Mouse (Mus musculus) adrenal gland, postnatal 4 days (tissue): ENCODE measurements around the gene Fcor. TPM values are rescaled to one million over a fixed set of nuclear protein-coding genes. Genes with fewer than 3 reads are reported as not detected.

ENCODE experiments used
- DNase-seq, 2 experiments: peaks; one replicate each; pipeline ENCODE4 v3.0.0; 2021 to 2022; ENCODE audit warnings: low spot score in 2 of 2, mixed read lengths in 2 of 2
- long read RNA-seq, 2 experiments: library from polyadenylated mRNA; stranded (forward); transcript quantifications; one replicate each; pipeline ENCODE4 v2.0.0; 2021
- total RNA-seq, 2 experiments: library from RNA; stranded (reverse); gene quantifications; 2 replicates each; pipeline ENCODE4 v1.2.3; 2021

The Fcor gene
- total RNA-seq, result 10 to 100 TPM; 14.8 to 14.9 TPM
- long read RNA-seq, experiment 1, transcript Fcor-201 (2 exons, 392 nt), result major isoform, 10 of 10 reads
- long read RNA-seq, experiment 1, partial matches to known transcripts, result 0 of 10 reads
- long read RNA-seq, experiment 1, other reads (novel, unspliced or antisense), result 0 of 10 reads
- long read RNA-seq, experiment 2, transcript Fcor-201 (2 exons, 392 nt), result major isoform, 5 of 7 reads
- long read RNA-seq, experiment 2, partial matches to known transcripts, result 2 of 7 reads
- long read RNA-seq, experiment 2, other reads (novel, unspliced or antisense), result 0 of 7 reads

DNA sequence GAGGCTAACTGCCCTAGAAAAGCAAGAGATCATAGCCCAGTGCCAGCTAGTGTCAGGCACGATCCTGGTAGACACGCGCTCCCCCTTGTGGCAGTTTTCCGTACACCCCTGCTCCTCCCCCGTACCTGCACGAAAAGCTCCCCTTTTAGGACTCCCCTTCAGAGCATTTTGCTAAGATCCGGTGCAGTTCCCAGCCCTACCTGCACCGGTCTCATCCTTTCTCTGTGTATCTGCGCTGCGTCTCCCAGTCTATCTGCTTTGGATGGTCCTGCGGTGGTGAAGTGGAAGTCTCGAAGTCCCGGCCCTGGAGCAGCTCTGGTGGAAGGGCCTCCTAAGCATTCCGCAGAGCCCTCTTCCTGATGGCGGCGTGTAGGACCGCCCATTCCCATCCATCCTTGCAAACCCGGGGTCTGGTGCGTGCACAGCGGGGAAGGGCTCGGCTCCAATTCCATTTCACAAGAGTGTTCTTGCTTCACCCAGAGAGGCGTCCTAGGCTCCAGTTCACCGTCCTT, at the start of gene Fcor:
Gene Fcor (minus strand): TSS at position 383 of the 512 bp plus-strand sequence.
- DNase-seq, result peak; percentile 60 to 70

GRCm38 (mm10) chr8:3721041-3721440, 48.9 kb upstream of the Fcor start:
- no peak for DNase-seq

- DNase-seq, result no peak
These were observed 48.4 kb upstream of the Fcor start, which contains the start of gene Clec4g for GRCm38 (mm10) chr8:3720551-3720950. Gene Clec4g (minus strand): TSS chr8:3720651.

DNA sequence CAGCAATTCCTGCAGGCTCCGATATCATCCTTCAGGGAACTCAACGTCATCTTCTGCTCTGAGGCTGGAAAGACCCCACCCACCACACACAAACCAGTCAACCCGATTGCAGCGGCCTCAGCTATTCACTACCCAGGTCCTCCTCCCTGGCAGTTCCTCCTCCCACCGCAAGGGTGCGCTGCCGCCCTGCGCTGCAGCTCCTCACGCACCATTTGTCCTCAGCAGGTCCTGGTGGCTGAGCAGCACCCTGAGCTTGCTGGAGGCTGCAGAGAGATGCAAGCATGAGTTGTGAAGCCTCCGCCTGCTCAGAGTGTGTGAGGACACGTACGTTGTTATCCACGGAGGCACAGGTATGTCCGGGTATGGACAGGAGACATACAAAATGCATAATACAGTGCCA, 46.4 kb upstream of the Fcor start:
- DNase-seq, result peak; percentile 42 to 56

- no peak for DNase-seq
These were observed 45.3 kb upstream of the Fcor start for GRCm38 (mm10) chr8:3717321-3717954.

GRCm38 (mm10) chr8:3711646-3712045, 39.5 kb upstream of the Fcor start:
- no peak for DNase-seq

DNA sequence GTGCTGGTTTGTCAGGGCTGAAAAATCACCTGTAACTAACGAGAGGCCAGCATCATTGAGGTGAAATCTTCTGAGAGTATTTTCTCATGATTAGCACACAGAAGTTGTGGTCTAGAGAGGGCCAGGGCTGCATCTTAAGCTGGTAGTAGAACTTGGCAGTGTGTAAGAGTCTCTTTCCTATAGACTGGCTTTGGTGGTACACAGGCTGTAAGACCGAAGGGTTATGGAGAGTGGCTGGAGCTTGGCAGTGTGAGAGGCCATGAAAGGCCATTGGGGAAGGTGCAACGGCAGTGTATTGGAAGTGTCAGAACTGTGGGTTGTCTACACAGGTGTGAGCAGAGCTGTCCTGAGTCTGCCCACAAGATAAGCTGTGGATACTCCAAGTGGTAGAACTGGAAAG, 38.1 kb upstream of the Fcor start:
- DNase-seq, result no peak

DNA sequence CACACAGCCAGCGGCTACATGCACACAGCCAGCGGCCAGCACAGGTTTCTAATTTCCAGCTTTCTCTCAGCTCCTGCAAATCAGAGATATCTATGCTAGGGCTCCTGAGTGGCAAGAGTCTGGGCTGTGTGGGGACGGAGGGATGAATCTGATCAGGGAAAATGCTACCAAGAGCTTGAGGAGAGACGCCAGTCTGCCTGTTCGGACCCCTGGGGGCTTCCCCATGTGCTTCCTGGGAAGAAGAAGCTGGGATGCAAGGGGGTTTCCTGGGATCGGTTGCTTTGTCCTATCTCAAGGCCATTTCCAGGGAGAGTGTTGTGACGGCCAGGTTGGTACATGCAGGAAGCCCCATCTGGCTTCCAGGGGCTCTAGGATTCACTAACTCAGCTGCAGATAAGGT, 35.4 kb upstream of the Fcor start:
- no peak for DNase-seq

GRCm38 (mm10) chr8:3705711-3706110, 33.5 kb upstream of the Fcor start:
- DNase-seq, result no peak

DNA sequence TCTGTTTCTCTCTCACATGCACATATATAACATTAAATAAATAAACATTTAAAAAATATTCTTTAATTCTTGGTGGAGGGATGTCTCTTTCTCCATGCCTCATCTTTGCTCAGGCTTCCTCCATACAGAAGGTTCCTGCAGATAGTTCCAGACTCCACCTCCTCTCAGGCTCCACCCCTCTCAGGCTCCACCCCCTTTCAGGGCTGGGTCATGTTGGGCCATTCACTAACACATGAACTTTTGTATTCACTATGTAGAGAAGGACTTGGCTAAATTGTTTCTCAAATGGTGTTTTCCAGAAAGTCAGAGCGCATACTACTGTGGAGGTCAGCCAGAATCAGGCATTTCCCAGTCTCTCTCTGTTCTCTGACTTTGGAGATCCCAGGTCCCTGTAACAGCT, 29.3 kb upstream of the Fcor start:
- no peak for DNase-seq

DNA sequence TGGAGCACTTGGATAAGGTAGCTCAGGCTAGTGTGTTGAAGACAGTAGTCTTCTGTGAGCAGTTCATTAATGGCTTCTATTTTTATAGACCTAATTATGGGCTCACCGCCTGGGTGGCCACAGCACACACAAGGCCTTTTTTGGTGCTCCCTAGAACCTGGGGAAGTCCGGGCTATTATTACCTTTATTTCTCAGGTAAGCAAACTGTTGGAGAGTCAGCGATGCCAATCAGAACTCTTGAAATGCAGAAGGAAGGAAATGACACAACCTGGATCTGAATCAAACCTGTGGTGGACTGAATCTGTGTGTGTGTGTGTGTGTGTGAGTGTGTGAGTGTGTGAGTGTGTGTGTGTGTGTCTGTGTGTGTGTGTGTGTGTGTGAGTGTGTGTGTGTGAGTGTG, 22.0 kb upstream of the Fcor start, which contains the start of gene Fcer2a:
Gene Fcer2a (minus strand): TSS at position 55 of the 400 bp plus-strand sequence.
- DNase-seq, result no peak

DNA sequence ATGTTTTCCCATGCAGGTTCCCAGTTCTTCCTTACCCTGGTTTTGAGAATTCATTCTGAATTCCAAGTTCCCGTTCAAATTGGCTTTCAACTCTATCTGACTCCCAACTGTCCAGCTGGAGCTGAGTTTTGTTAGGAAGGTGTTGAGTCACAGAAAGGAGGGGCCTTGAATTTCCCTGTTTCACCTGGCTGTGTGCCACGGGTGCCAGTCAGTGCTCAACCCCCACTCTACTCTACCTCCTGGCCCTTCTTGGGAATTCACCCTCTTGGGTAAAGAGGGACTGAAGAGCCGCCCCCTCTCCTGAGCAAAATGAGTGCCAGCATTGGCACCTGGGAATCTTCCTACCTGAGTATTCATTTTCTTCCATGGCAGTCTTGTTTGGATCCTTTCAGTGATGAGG, 18.6 kb upstream of the Fcor start:
- DNase-seq, result no peak

GRCm38 (mm10) chr8:3687537-3687936, 15.4 kb upstream of the Fcor start:
- no peak for DNase-seq

- no peak for DNase-seq
These were observed 13.3 kb upstream of the Fcor start for GRCm38 (mm10) chr8:3685422-3685821.

DNA sequence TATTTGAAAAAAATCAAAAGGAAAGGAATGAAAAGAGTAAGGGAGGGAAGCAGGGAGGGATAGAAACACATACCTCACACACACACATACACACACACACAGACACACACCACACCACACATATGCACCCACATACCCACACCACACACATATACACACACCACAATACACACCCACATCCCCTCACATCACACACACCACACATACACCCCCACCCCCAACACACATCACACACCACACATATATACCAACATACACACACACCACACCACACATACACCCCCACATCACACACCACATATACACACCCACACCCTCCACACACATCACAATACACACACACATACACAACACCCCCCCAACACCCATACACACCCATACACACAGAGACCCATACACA, 12.4 kb upstream of the Fcor start:
- DNase-seq, result no peak

DNA sequence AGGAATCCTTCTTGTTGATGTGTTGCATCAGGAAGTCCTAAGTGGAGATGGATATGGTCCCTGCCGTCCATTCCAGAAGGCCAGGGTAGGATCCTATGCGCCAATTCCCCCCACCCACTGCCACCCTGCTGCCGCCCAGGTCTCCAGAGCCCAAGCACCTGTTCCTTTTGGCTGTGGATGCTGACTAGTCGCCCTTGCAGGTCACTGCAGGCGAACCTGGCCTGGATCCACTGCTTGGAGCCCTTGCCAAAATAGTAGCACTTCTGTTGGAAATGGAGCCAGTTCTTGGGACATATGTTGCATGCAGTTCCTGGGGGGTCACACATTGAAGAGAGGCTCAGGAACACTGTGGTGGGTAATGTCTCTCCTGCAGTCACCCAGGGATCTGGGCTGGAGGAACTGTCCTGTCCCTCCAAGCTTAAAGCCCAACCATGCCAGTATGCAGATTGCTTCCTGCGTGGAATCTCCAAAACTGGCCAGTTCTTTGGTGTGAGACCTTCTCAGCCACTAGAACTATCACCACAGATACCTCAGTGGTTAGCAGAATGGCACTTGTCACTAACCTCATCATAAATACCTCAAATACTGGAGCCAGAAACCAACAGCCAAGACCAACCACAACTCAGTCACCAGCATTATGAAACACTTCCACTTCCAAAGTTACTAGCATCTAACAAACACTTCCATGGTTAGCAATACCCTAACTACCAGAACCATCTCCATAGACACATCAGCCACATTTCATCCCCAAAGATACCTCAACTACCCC, 11.4 kb upstream of the Fcor start:
- DNase-seq, result no peak

DNA sequence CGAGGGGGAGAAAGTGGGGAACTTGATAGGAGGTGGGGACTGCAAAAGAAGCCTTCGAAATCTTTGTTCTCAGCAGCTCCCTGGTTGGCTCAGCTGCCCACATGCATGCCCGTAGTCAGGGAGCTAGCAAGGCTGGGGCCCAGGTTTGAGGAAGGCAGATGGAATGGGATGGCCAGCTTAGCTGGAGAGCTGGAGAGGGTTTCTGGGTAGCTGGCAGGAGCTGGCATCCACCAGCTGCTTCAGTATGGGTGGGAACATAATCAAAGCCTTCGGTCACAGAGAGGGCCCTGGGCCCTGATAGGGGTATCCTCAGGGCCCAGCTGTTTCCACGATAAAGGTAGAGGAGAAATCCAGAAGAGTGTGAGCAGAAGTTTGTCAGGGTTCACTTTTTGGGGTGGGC, 10.3 kb upstream of the Fcor start:
- DNase-seq, result no peak

- DNase-seq, result no peak
These were observed 7.5 kb upstream of the Fcor start for GRCm38 (mm10) chr8:3679656-3680055.

- no peak for DNase-seq
These were observed 7.1 kb upstream of the Fcor start for GRCm38 (mm10) chr8:3679236-3679635.

DNA sequence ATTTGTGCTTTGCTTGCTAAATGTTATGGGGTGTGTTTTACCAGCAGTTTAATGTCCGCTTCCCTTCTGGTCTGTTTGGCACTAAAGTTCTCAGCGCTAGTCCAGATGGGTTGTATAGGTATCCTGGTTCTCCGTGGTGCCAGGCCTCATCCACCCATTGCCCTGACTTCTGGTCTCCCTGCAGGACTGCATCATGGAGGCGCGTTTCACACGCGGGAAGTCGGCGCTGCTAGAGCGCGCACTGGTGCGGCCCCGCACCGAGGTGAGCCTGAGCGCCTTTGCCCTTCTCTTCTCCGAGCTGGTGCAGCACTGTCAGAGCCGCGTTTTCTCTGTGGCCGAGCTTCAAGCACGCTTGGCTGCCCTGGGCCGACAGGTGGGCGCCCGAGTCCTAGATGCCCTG, 6.7 kb upstream of the Fcor start:
- DNase-seq, result no peak

DNA sequence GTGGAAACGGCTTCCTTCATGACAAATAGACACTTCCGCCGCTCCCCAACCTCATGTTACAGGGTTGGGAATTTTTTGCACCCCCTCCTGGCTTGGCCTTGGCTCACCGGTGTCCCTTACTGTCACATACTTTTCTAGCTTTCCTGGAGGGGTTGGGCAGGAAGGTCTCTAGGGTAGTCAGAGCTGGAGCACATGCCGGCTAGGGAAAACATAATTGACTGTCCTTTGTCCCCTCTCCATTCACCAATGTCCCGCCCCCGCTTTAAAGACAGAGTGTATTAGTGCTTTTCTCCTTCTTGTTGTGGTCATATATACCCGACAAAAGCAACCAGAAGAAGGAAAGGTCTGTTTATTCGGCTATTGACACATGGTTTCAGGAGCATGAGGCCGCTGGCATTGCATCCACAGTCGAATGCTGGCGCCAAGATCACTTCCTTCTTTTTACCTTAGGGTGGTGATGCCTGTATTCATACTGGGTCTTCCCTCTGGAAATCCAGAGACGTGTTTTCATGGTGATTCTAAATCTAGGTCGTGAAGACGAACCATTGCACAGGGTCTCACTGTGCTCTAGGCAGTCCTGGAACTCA, 4.9 kb upstream of the Fcor start:
- no peak for DNase-seq
